Mouse (Mus musculus) limb, embryonic 13.5 days (tissue): ENCODE measurements at regions not wholly inside any gene's neighbourhood (a gene's known extent, or its start where the extent isn't known, plus 50 kb on each side); places are given as distances from the start of the nearest gene placed in this dataset.

Source experiments
- ATAC-seq: fragments of 200-750 bp; cut with Nextera tagmentation; 2 replicates; pipeline ENCODE4 v1.8.0; 2017; ENCODE audit warnings: low read depth, moderate number of reproducible peaks, moderate TSS enrichment; ENCODE audit not compliant: low FRiP score
- H3K27ac ChIP-seq: fragments of 300-500 bp; sonication (generic); 2 replicates; pipeline ENCODE4 v1.5.1; 2015; ENCODE audit warnings: inconsistent platforms, mild to moderate bottlenecking, moderate library complexity
- H3K27me3 ChIP-seq: fragments of 300-500 bp; sonication (generic); 2 replicates; pipeline ENCODE4 v1.6.1; 2015; ENCODE audit warnings: mild to moderate bottlenecking, inconsistent platforms
- H3K36me3 ChIP-seq: fragments of 300-500 bp; sonication (generic); 2 replicates; pipeline ENCODE4 v1.6.1; 2015; ENCODE audit warnings: inconsistent platforms, mild to moderate bottlenecking, moderate library complexity
- H3K4me1 ChIP-seq: fragments of 300-500 bp; sonication (generic); 2 replicates; pipeline ENCODE4 v1.6.1; 2015; ENCODE audit warnings: inconsistent platforms
- H3K4me2 ChIP-seq: fragments of 300-500 bp; sonication (generic); replicated peaks from 2 replicates; pipeline ENCODE4 v1.6.1; 2015; ENCODE audit warnings: inconsistent platforms, mild to moderate bottlenecking, moderate library complexity
- H3K4me3 ChIP-seq: fragments of 300-500 bp; sonication (generic); 2 replicates; pipeline ENCODE4 v1.5.1; 2015; ENCODE audit warnings: moderate library complexity, mild to moderate bottlenecking, inconsistent platforms
- H3K9ac ChIP-seq: fragments of 300-500 bp; sonication (generic); 2 replicates; pipeline ENCODE4 v1.6.1; 2015; ENCODE audit warnings: mild to moderate bottlenecking, inconsistent platforms
- H3K9me3 ChIP-seq: fragments of 300-500 bp; sonication (generic); 2 replicates; pipeline ENCODE4 v1.6.1; 2016; ENCODE audit warnings: inconsistent platforms
- WGBS: fragments of 180-500 bp; shearing (Covaris S2); methylation state at CpG from one replicate; pipeline ENCODE4 v1.1.7; 2015; 5-methylcytosine and 5-hydroxymethylcytosine counted together

GRCm38 (mm10) chr3:79996803-79997202, 112.5 kb downstream of the Fam198b start:
- Histone ChIP-seq H3K4me3 (no peak overlapping the region), H3K9ac (no peak overlapping the region), H3K9me3 (no peaks in the 10 kb centered on the region), H3K4me2 (no peak overlapping the region), H3K27me3 (no peaks in the 10 kb centered on the region), H3K36me3 (no peaks in the 10 kb centered on the region), H3K4me1 (no peaks in the 10 kb centered on the region), H3K27ac (no peak overlapping the region)
- no peak for ATAC-seq
- WGBS = 75% methylated on average over 3 of the region's 3 CpGs

- no peaks in the 10 kb centered on the region for H3K36me3 ChIP-seq
- no peak overlapping the region for H3K4me2 ChIP-seq
- 0 out of 2 replicates have a peak, but pooled peaks cover 3% of the 10 kb centered on the region for H3K4me1 ChIP-seq
- 91% methylated on average over 6 of the region's 6 CpGs for WGBS
- no peak overlapping the region for H3K4me3 ChIP-seq
- no peaks in the 10 kb centered on the region for H3K9me3 ChIP-seq
- ATAC-seq = no peak
- no peaks in the 10 kb centered on the region for H3K27me3 ChIP-seq
- no peak overlapping the region for H3K9ac ChIP-seq
- no peak overlapping the region for H3K27ac ChIP-seq
These were observed 118.0 kb downstream of the Fam198b start for GRCm38 (mm10) chr3:80002335-80002734.

DNA sequence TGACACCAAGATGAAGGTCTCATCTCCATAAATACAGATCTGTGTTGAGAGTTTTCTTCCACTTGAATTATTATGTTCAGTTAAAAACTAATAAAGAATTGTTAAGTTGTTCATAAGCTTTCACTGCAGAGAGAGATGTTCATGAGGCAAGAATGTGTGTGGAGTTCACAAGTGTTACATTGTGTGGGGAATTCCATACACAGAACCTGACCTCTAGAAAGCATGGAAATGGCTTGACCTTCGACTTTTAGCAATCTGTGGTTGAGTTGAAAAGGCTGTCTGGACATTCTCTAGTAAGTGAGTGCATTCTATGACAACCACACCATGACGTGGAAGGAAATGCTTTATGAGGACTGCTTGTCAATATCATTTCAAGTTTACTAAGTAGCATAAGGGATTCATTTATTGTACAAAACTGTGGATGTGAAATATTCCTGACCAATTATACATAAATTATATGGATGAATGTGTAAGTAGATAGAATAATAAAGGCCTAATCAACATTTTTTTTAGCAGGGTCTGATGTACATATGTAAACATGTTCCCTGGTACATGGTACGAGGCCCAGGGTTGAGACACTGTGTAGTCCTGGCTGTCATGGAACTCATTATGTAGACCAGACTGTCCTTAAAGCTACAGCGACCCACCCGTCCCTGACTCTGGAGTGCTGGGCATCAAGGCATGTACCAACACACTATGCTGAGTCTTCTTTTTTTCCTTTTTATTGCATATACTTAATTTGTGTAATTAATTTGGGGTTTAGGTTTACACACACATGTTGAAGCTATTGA, 119.2 kb downstream of the Fam198b start:
- 0 out of 2 replicates have a peak, but pooled peaks cover 3% of the 10 kb centered on the region for H3K4me1 ChIP-seq
- no peaks in the 10 kb centered on the region for H3K9me3 ChIP-seq
- H3K4me3 ChIP-seq = no peak overlapping the region
- no peaks in the 10 kb centered on the region for H3K27me3 ChIP-seq
- H3K36me3 ChIP-seq = no peaks in the 10 kb centered on the region
- no peak for ATAC-seq
- H3K4me2 ChIP-seq = no peak overlapping the region
- H3K9ac ChIP-seq = no peak overlapping the region
- WGBS = 59% methylated on average over 5 of the region's 5 CpGs
- H3K27ac ChIP-seq = no peak overlapping the region

DNA sequence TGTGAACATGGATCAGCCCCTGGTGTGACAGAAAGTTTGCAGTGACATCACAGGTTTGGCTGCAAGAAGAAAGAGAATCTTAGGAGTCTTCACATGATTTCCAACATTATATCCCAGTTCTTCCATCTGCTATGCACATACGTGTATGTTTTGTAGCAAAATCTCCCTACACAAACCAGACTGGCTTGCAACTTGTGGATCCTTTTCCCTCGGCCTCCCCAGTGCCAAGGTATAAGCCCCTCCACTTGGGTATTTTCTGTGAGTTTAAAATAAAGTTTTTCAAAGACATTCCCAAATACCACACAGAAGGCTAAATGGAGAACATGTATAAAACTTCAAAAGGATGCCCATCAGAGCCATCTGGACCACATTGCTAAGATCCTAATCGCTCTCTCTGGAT, 120.2 kb downstream of the Fam198b start:
- Histone ChIP-seq H3K9ac (no peak overlapping the region), H3K4me2 (no peak overlapping the region), H3K4me3 (no peak overlapping the region), H3K27ac (no peak overlapping the region), H3K4me1 (0 out of 2 replicates have a peak, but pooled peaks cover 3% of the 10 kb centered on the region), H3K27me3 (no peaks in the 10 kb centered on the region), H3K36me3 (no peaks in the 10 kb centered on the region), H3K9me3 (no peaks in the 10 kb centered on the region)
- ATAC-seq = no peak
- WGBS = 66% methylated on average over 3 of the region's 3 CpGs

DNA sequence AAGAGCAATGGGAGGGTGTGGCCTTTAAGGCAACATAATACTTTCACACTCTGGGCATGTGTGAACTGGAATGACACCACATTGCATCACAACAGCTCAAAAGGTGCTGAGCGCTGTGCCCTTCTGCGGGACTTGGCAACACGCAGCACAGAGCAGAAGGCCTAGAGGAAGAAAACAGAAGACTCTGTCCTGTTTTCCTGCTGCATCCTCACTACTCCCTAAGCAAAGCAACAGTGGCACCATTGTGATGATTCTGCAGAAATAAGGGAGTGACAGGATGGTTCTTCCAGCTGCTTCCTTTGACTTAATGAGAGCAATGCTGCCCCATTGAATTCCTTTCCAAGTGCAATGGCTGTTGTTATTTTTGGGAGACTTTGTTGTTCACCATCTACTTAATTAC, 120.6 kb downstream of the Fam198b start:
- H3K27ac ChIP-seq = no peak overlapping the region
- H3K9me3 ChIP-seq = no peaks in the 10 kb centered on the region
- no peak overlapping the region for H3K9ac ChIP-seq
- no peak overlapping the region for H3K4me3 ChIP-seq
- no peaks in the 10 kb centered on the region for H3K27me3 ChIP-seq
- WGBS = 85% methylated on average over 3 of the region's 3 CpGs
- no peak overlapping the region for H3K4me2 ChIP-seq
- H3K4me1 ChIP-seq = 0 out of 2 replicates have a peak, but pooled peaks cover 3% of the 10 kb centered on the region
- H3K36me3 ChIP-seq = no peaks in the 10 kb centered on the region
- no peak; the same call in 1 of the 2 replicates for ATAC-seq

DNA sequence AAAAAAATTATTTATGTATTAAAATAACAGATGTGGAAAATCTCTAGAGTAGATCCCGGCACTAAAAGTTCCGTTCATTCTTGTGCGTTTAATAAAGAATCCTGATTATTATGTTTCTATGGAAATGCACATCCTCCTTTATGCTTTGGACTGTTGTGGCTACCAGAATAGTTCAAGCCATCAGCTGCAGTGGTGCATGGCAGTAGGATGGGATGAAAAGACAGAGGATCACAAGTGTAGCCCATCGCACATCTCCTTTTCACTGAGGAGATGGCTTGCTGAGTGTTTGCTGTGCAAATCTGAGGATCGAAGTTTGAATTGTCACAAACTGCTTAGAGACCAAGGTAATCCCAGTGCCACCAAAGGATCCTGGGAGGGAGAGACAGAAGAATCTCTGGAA, 121.0 kb downstream of the Fam198b start:
- no peaks in the 10 kb centered on the region for H3K9me3 ChIP-seq
- H3K27ac ChIP-seq = no peak overlapping the region
- no peak overlapping the region for H3K4me3 ChIP-seq
- H3K36me3 ChIP-seq = no peaks in the 10 kb centered on the region
- WGBS = 85% methylated on average over 5 of the region's 5 CpGs
- H3K27me3 ChIP-seq = no peaks in the 10 kb centered on the region
- ATAC-seq = no peak
- 0 out of 2 replicates have a peak, but pooled peaks cover 3% of the 10 kb centered on the region for H3K4me1 ChIP-seq
- no peak overlapping the region for H3K4me2 ChIP-seq
- H3K9ac ChIP-seq = no peak overlapping the region

GRCm38 (mm10) chr3:80006263-80006662, 121.9 kb downstream of the Fam198b start:
- no peak overlapping the region for H3K4me2 ChIP-seq
- H3K9me3 ChIP-seq = no peaks in the 10 kb centered on the region
- H3K36me3 ChIP-seq = no peaks in the 10 kb centered on the region
- H3K27me3 ChIP-seq = no peaks in the 10 kb centered on the region
- no peak overlapping the region for H3K27ac ChIP-seq
- 0 out of 2 replicates have a peak, but pooled peaks cover 3% of the 10 kb centered on the region for H3K4me1 ChIP-seq
- no peak for ATAC-seq
- no peak overlapping the region for H3K4me3 ChIP-seq
- 83% methylated on average over 5 of the region's 5 CpGs for WGBS
- H3K9ac ChIP-seq = no peak overlapping the region

- no peak for ATAC-seq
- Histone ChIP-seq H3K36me3 (no peaks in the 10 kb centered on the region), H3K27me3 (no peaks in the 10 kb centered on the region), H3K9ac (no peak overlapping the region), H3K9me3 (no peaks in the 10 kb centered on the region), H3K27ac (no peak overlapping the region), H3K4me3 (no peak overlapping the region), H3K4me1 (0 out of 2 replicates have a peak, but pooled peaks cover 3% of the 10 kb centered on the region), H3K4me2 (no peak overlapping the region)
- WGBS = 69% methylated on average over 4 of the region's 4 CpGs
These were observed 122.7 kb downstream of the Fam198b start for GRCm38 (mm10) chr3:80007006-80007405.

DNA sequence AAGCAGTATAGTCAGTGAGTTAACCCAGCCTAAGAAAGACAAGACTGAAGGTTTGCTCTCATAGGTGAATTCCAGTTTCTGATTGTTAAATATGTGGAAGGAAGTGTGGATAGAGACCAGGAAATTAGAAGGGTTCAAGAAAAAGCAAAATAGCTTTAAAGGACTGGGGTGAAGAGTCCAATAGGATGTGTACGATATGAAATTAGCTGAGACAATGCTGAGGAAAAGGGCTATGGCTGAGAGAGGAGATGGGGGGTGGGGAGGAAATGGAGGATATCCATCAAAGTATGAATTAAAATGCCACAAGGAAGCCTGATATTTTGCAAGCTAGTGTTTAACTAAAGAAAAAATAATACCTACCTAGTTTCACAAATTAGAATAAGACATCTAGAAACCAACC, 124.9 kb downstream of the Fam198b start:
- H3K9me3 ChIP-seq = no peaks in the 10 kb centered on the region
- H3K36me3 ChIP-seq = no peaks in the 10 kb centered on the region
- WGBS = 80% methylated on average over 1 of the region's 1 CpGs
- no peak overlapping the region for H3K27ac ChIP-seq
- 0 out of 2 replicates have a peak, but pooled peaks cover 3% of the 10 kb centered on the region for H3K4me1 ChIP-seq
- no peak overlapping the region for H3K4me2 ChIP-seq
- H3K9ac ChIP-seq = no peak overlapping the region
- ATAC-seq = no peak
- H3K27me3 ChIP-seq = no peaks in the 10 kb centered on the region
- H3K4me3 ChIP-seq = no peak overlapping the region

DNA sequence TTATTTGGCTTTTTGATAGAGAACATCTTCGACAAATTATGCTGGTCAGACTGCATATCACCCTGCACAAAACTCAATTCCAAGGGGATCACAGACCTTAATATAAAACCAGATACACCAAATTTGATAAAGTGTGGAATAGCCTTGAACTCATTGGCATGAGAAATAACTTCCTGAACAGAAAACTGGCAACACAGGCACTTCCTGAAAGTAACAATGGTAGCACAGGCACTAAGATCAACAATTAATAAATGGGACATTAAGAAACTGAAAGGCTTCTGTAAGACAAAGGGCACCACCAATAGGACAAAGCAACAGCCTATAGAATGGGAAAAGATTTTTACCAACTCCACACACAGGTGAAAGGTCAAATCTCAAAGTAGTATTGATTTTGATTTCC, 141.5 kb downstream of the Fam198b start:
- no peaks in the 10 kb centered on the region for H3K36me3 ChIP-seq
- no peak overlapping the region for H3K9ac ChIP-seq
- no peaks in the 10 kb centered on the region for H3K27me3 ChIP-seq
- WGBS = 95% methylated on average over 1 of the region's 1 CpGs
- no peaks in the 10 kb centered on the region for H3K9me3 ChIP-seq
- H3K4me1 ChIP-seq = no peaks in the 10 kb centered on the region
- H3K4me3 ChIP-seq = no peak overlapping the region
- H3K4me2 ChIP-seq = no peak overlapping the region
- no peak for ATAC-seq
- no peak overlapping the region for H3K27ac ChIP-seq

- H3K4me3 ChIP-seq = no peak overlapping the region
- no peak for ATAC-seq
- no peak overlapping the region for H3K4me2 ChIP-seq
- H3K27ac ChIP-seq = no peak overlapping the region
- H3K9me3 ChIP-seq = no peaks in the 10 kb centered on the region
- no peak overlapping the region for H3K9ac ChIP-seq
- H3K36me3 ChIP-seq = no peaks in the 10 kb centered on the region
- H3K27me3 ChIP-seq = no peaks in the 10 kb centered on the region
- no peaks in the 10 kb centered on the region for H3K4me1 ChIP-seq
- 65% methylated on average over 3 of the region's 3 CpGs for WGBS
These were observed 148.7 kb downstream of the Fam198b start for GRCm38 (mm10) chr3:80033071-80033470.

GRCm38 (mm10) chr3:80038553-80039129, 154.3 kb downstream of the Fam198b start:
- WGBS = 70% methylated on average over 11 of the region's 11 CpGs
- Histone ChIP-seq H3K36me3 (no peaks in the 10 kb centered on the region), H3K27me3 (no peaks in the 10 kb centered on the region), H3K9me3 (no peaks in the 10 kb centered on the region), H3K27ac (no peak overlapping the region), H3K4me2 (no peak overlapping the region), H3K4me1 (no peaks in the 10 kb centered on the region), H3K4me3 (no peak overlapping the region), H3K9ac (no peak overlapping the region)
- ATAC-seq = no peak
